Mouse (Mus musculus): ENCODE data around the gene Mboat2.

Gene Mboat2

GRCm38 (mm10) chr12:24898226-24898625 is 67.5 kb downstream of the Mboat2 start:
- DNase-seq (ENCODE audit: extremely low read depth, low read depth): no peak

- DNase-seq (ENCODE audit: extremely low read depth, low read depth): no peak
These were observed 69.0 kb downstream of the Mboat2 start for GRCm38 (mm10) chr12:24899636-24900035.

GRCm38 (mm10) chr12:24902736-24903135 is 72.1 kb downstream of the Mboat2 start:
- DNase-seq (ENCODE audit: extremely low read depth, low read depth): no peak

- DNase-seq (ENCODE audit: extremely low read depth, low read depth): no peak
These were observed 77.2 kb downstream of the Mboat2 start for GRCm38 (mm10) chr12:24907894-24908293.

GRCm38 (mm10) chr12:24909679-24910078 is 79.0 kb downstream of the Mboat2 start:
- DNase-seq (ENCODE audit: extremely low read depth, low read depth): no peak

GRCm38 (mm10) chr12:24912174-24912573 is 81.5 kb downstream of the Mboat2 start:
- no peak for DNase-seq (ENCODE audit: extremely low read depth, low read depth)

- no peak for DNase-seq (ENCODE audit: extremely low read depth, low read depth)
These were observed 82.2 kb downstream of the Mboat2 start for GRCm38 (mm10) chr12:24912876-24913275.

- no peak for DNase-seq (ENCODE audit: extremely low read depth, low read depth)
These were observed 88.0 kb downstream of the Mboat2 start for GRCm38 (mm10) chr12:24918575-24919262.

GRCm38 (mm10) chr12:24920861-24921260 is 90.2 kb downstream of the Mboat2 start:
- no peak for DNase-seq (ENCODE audit: extremely low read depth, low read depth)

GRCm38 (mm10) chr12:24924003-24924402 is 93.3 kb downstream of the Mboat2 start:
- DNase-seq (ENCODE audit: extremely low read depth, low read depth): no peak

- DNase-seq (ENCODE audit: extremely low read depth, low read depth): no peak
These were observed 94.6 kb downstream of the Mboat2 start for GRCm38 (mm10) chr12:24925276-24925675.

GRCm38 (mm10) chr12:24925684-24926083 is 95.0 kb downstream of the Mboat2 start:
- no peak for DNase-seq (ENCODE audit: extremely low read depth, low read depth)

- DNase-seq (ENCODE audit: extremely low read depth, low read depth): no peak
These were observed 97.5 kb downstream of the Mboat2 start for GRCm38 (mm10) chr12:24928051-24928748.

GRCm38 (mm10) chr12:24929043-24929442 is 98.4 kb downstream of the Mboat2 start:
- no peak for DNase-seq (ENCODE audit: extremely low read depth, low read depth)

- DNase-seq (ENCODE audit: extremely low read depth, low read depth): peak; percentile 35
These were observed 100.1 kb downstream of the Mboat2 start for GRCm38 (mm10) chr12:24930760-24931159.

- DNase-seq (ENCODE audit: extremely low read depth, low read depth): no peak
These were observed 101.4 kb downstream of the Mboat2 start for GRCm38 (mm10) chr12:24932120-24932519.

GRCm38 (mm10) chr12:24933206-24933775 is 102.6 kb downstream of the Mboat2 start:
- no peak for DNase-seq (ENCODE audit: extremely low read depth, low read depth)

GRCm38 (mm10) chr12:24933996-24934395 is 103.3 kb downstream of the Mboat2 start:
- DNase-seq (ENCODE audit: extremely low read depth, low read depth): no peak

- DNase-seq (ENCODE audit: extremely low read depth, low read depth): peak; percentile 13
These were observed 105.6 kb downstream of the Mboat2 start for GRCm38 (mm10) chr12:24936281-24936680.

- DNase-seq (ENCODE audit: extremely low read depth, low read depth): no peak
These were observed 108.7 kb downstream of the Mboat2 start for GRCm38 (mm10) chr12:24939372-24939771.

- no peak for DNase-seq (ENCODE audit: extremely low read depth, low read depth)
These were observed 112.1 kb downstream of the Mboat2 start for GRCm38 (mm10) chr12:24942619-24943287.

- DNase-seq (ENCODE audit: extremely low read depth, low read depth): no peak
These were observed 112.7 kb downstream of the Mboat2 start for GRCm38 (mm10) chr12:24943427-24943826.

All from MEL-GATA-1-ER (cell line).